Comparison of ENCODE assay signal across 25 mouse cellular contexts in genomic region chr6:149148436-149149229, GRCm38 (mm10). TPM values are rescaled to one million over a fixed set of nuclear protein-coding genes. Genes with fewer than 3 reads are reported as not detected.
A peak's percentile ranks its signal among the peaks of the same experiment; 100 is the strongest.
DNase-seq lines count a peak whose midpoint lies in the region; ATAC-seq and TF ChIP-seq lines count a peak whose summit lies in the region.
"Had no signal": no experiment of that assay in that cellular context is flagged by ENCODE, and none has a peak within 500 bp of the region (broad histone marks: within the 10 kb centered on the region; RNA-seq: fewer than 3 reads in every experiment).

No protein-coding gene starts in this region.

- H3K36me3 ChIP-seq in liver, adult 2 months (ENCODE audit: control insufficient read depth, insufficient read depth, low read length) = peaks cover 62% of the 10 kb centered on the region
- H3K36me3 ChIP-seq in liver, embryonic 11.5 days (ENCODE audit: control insufficient read depth, insufficient read depth, low read length) = peaks cover 10% of the 10 kb centered on the region; the same call in 1 of the 2 replicates
- H3K36me3 ChIP-seq in intestine, postnatal 0 days (ENCODE audit: control insufficient read depth, insufficient read depth) = no peaks in the 10 kb centered on the region
- peaks cover 16% of the 10 kb centered on the region; the same call in 1 of the 2 replicates for H3K36me3 ChIP-seq in kidney, postnatal 0 days (ENCODE audit: insufficient read depth, low read length)
- peaks cover 13% of the 10 kb centered on the region for H3K36me3 ChIP-seq in stomach, embryonic 15.5 days

- peak overlapping the region; percentile 64 for H3K27ac ChIP-seq in liver, adult 2 months (replicated peaks; ENCODE audit: insufficient read depth, low read depth, low read length)
- H3K27ac ChIP-seq in liver, embryonic 11.5 days (ENCODE audit: low read depth, low read length) = no peak overlapping the region
- peak overlapping the region; percentile 81 for H3K27ac ChIP-seq in intestine, postnatal 0 days (ENCODE audit: low read depth, low read length)
- peak overlapping the region; percentile 62; the same call in 1 of the 2 replicates for H3K27ac ChIP-seq in kidney, postnatal 0 days
- H3K27ac ChIP-seq in stomach, embryonic 15.5 days = peak overlapping the region; percentile 55; the same call in 1 of the 2 replicates
- H3K27ac ChIP-seq: embryonic facial prominence, embryonic 13.5 days; heart, embryonic 15.5 days; hindbrain, embryonic 12.5 days; liver, embryonic 15.5 days had no signal

- TF ChIP-seq POLR2A in liver, adult 2 months (IDR thresholded peaks at IDR 0.05; ENCODE audit: extremely low read depth, insufficient read depth, low read length) = no peak

- TF ChIP-seq CTCF in liver, adult 2 months (IDR thresholded peaks at IDR 0.05; ENCODE audit: low read depth, low read length) = no peak
- peak; percentile 23; the same call in 1 of the 2 replicates for TF ChIP-seq CTCF in intestine, postnatal 0 days (IDR thresholded peaks at IDR 0.05; ENCODE audit: low read depth)
- peak; percentile 14; the same call in 1 of the 2 replicates for TF ChIP-seq CTCF in kidney, postnatal 0 days (IDR thresholded peaks at IDR 0.05; ENCODE audit: low read depth)

- H3K27me3 ChIP-seq in liver, adult 2 months (ENCODE audit: control insufficient read depth, insufficient read depth, low read length) = no peaks in the 10 kb centered on the region
- H3K27me3 ChIP-seq in liver, embryonic 11.5 days (replicated peaks; ENCODE audit: control insufficient read depth, insufficient read depth, low read length) = no peaks in the 10 kb centered on the region
- no peaks in the 10 kb centered on the region for H3K27me3 ChIP-seq in intestine, postnatal 0 days (replicated peaks; ENCODE audit: control insufficient read depth, insufficient read depth, low read length)
- no peaks in the 10 kb centered on the region for H3K27me3 ChIP-seq in kidney, postnatal 0 days (ENCODE audit: insufficient read depth, low read length)
- no peaks in the 10 kb centered on the region for H3K27me3 ChIP-seq in stomach, embryonic 15.5 days (replicated peaks)
- H3K27me3 ChIP-seq: embryonic facial prominence, embryonic 13.5 days; heart, embryonic 15.5 days; hindbrain, embryonic 12.5 days; liver, embryonic 15.5 days; Patski had no signal

- 49% methylated on average over 7 of the region's 7 CpGs for WGBS in liver, adult 2 months
- 78% methylated on average over 7 of the region's 7 CpGs for WGBS in liver, embryonic 11.5 days
- WGBS in intestine, postnatal 0 days = 27% methylated on average over 7 of the region's 7 CpGs
- 54% methylated on average over 7 of the region's 7 CpGs for WGBS in kidney, postnatal 0 days
- 47% methylated on average over 7 of the region's 7 CpGs for WGBS in stomach, embryonic 15.5 days

- H3K4me2 ChIP-seq in liver, embryonic 11.5 days = no peak overlapping the region
- no peak overlapping the region for H3K4me2 ChIP-seq in intestine, postnatal 0 days (replicated peaks; ENCODE audit: low read depth)
- no peak overlapping the region for H3K4me2 ChIP-seq in kidney, postnatal 0 days (ENCODE audit: low read length)
- no peak overlapping the region for H3K4me2 ChIP-seq in stomach, embryonic 15.5 days
- H3K4me2 ChIP-seq: embryonic facial prominence, embryonic 13.5 days; heart, embryonic 15.5 days; hindbrain, embryonic 12.5 days; liver, embryonic 15.5 days had no signal

- no peak overlapping the region for H3K9ac ChIP-seq in liver, adult 2 months (ENCODE audit: low read depth, low read length)
- H3K9ac ChIP-seq in liver, embryonic 11.5 days (ENCODE audit: low read depth, low read length) = no peak overlapping the region
- H3K9ac ChIP-seq in intestine, postnatal 0 days (ENCODE audit: low read depth, low read length) = no peak overlapping the region
- H3K9ac ChIP-seq in kidney, postnatal 0 days (ENCODE audit: low read depth, low read length) = no peak overlapping the region
- no peak overlapping the region for H3K9ac ChIP-seq in stomach, embryonic 15.5 days
- H3K9ac ChIP-seq: embryonic facial prominence, embryonic 13.5 days; heart, embryonic 15.5 days; hindbrain, embryonic 12.5 days; liver, embryonic 15.5 days had no signal

- H3K9me3 ChIP-seq in liver, embryonic 11.5 days (ENCODE audit: control insufficient read depth, low read length) = no peaks in the 10 kb centered on the region
- H3K9me3 ChIP-seq in intestine, postnatal 0 days (ENCODE audit: control insufficient read depth) = no peaks in the 10 kb centered on the region
- no peaks in the 10 kb centered on the region for H3K9me3 ChIP-seq in kidney, postnatal 0 days (replicated peaks; ENCODE audit: low read length)
- no peaks in the 10 kb centered on the region for H3K9me3 ChIP-seq in stomach, embryonic 15.5 days
- H3K9me3 ChIP-seq: embryonic facial prominence, embryonic 13.5 days; heart, embryonic 15.5 days; hindbrain, embryonic 12.5 days; liver, embryonic 15.5 days had no signal

- H3K79me2 ChIP-seq in liver, adult 2 months (ENCODE audit: control insufficient read depth, insufficient read depth, low read length) = no peaks in the 10 kb centered on the region

- no peak for ATAC-seq in liver, embryonic 11.5 days (replicated peaks; ENCODE audit: low FRiP score)
- peak; percentile 96 for ATAC-seq in intestine, postnatal 0 days
- ATAC-seq in kidney, postnatal 0 days (replicated peaks; ENCODE audit: low FRiP score, low read depth) = peak; percentile 93
- peak; percentile 88 for ATAC-seq in stomach, embryonic 15.5 days (ENCODE audit: insufficient read depth, low FRiP score, low read depth)
- ATAC-seq: midbrain, embryonic 16.5 days; Patski had no signal

- DNase-seq in liver, adult 2 months (ENCODE audit: extremely low read depth, low read depth, low spot score) = peak; percentile 83
- DNase-seq in liver, embryonic 11.5 days (ENCODE audit: low spot score) = no peak
- DNase-seq in kidney, postnatal 0 days (ENCODE audit: low spot score) = peak; percentile 65
- no peak for DNase-seq in testis, postnatal 14 days (ENCODE audit: low spot score)
- DNase-seq in thymus, postnatal 14 days = no peak
- no peak for DNase-seq in c-Kit-positive CD71-positive TER-119-positive erythroid progenitor cells, embryonic 14.5 days (ENCODE audit: low spot score)
- DNase-seq: cerebellum, adult 2 months; heart, adult 11 months; right cerebral cortex, postnatal 14 days; thymus, postnatal 36 days had no signal

- H3K4me3 ChIP-seq in liver, adult 2 months (ENCODE audit: insufficient read depth, low read depth, low read length) = no peak overlapping the region
- no peak overlapping the region for H3K4me3 ChIP-seq in liver, embryonic 11.5 days (ENCODE audit: low read depth, low read length)
- no peak overlapping the region for H3K4me3 ChIP-seq in intestine, postnatal 0 days (ENCODE audit: low read depth, low read length)
- no peak overlapping the region for H3K4me3 ChIP-seq in kidney, postnatal 0 days (replicated peaks; ENCODE audit: low read depth, low read length)
- H3K4me3 ChIP-seq in stomach, embryonic 15.5 days (replicated peaks) = no peak overlapping the region
- H3K4me3 ChIP-seq: embryonic facial prominence, embryonic 13.5 days; heart, embryonic 15.5 days; hindbrain, embryonic 12.5 days; liver, embryonic 15.5 days had no signal

- peaks cover 30% of the 10 kb centered on the region for H3K4me1 ChIP-seq in liver, adult 2 months (ENCODE audit: control insufficient read depth, insufficient read depth, low read length)
- H3K4me1 ChIP-seq in liver, embryonic 11.5 days (replicated peaks; ENCODE audit: control insufficient read depth, insufficient read depth, low read length) = no peaks in the 10 kb centered on the region
- no peaks in the 10 kb centered on the region for H3K4me1 ChIP-seq in intestine, postnatal 0 days (replicated peaks; ENCODE audit: control insufficient read depth, insufficient read depth, low read length)
- H3K4me1 ChIP-seq in kidney, postnatal 0 days (replicated peaks; ENCODE audit: insufficient read depth, low read length) = no peaks in the 10 kb centered on the region
- H3K4me1 ChIP-seq in stomach, embryonic 15.5 days = no peaks in the 10 kb centered on the region
- H3K4me1 ChIP-seq: embryonic facial prominence, embryonic 13.5 days; heart, embryonic 15.5 days; hindbrain, embryonic 12.5 days; liver, embryonic 15.5 days had no signal

RNA-seq across cellular contexts. Expression of gene Etfbkmt, which starts 9.0 kb away (rescaled TPM):
- total RNA-seq in liver, adult 2 months (2014; rRNA removed) = 25.3 and 31.0 TPM in 2 replicates
- 3.9 and 15.6 TPM in 2 replicates for polyA plus RNA-seq in liver, adult 2 months (2012; rRNA removed)
- polyA plus RNA-seq in liver, embryonic 11.5 days (2014; fragmentation: Nextera tagmentation; extraction: Ambion mirVana) = 14.2 and 14.9 TPM in 2 replicates
- polyA plus RNA-seq in intestine, postnatal 0 days (2015; fragmentation: Nextera tagmentation; extraction: Ambion mirVana) = 8.3 and 11.6 TPM in 2 replicates
- 22.7 and 26.0 TPM in 2 replicates for polyA plus RNA-seq in kidney, postnatal 0 days (2015; fragmentation: Nextera tagmentation; extraction: Ambion mirVana)
- polyA plus RNA-seq in stomach, embryonic 15.5 days (2015; fragmentation: Nextera tagmentation; extraction: Ambion mirVana) = 16.7 and 20.4 TPM in 2 replicates

RNA-seq across cellular contexts. Expression of gene Gm10203, which starts 18.7 kb away (rescaled TPM):
- not detected in 2 replicates for total RNA-seq in liver, adult 2 months (2014; rRNA removed)
- polyA plus RNA-seq in liver, adult 2 months (2012; rRNA removed) = not detected in 2 replicates
- polyA plus RNA-seq in liver, embryonic 11.5 days (2014; fragmentation: Nextera tagmentation; extraction: Ambion mirVana) = not detected in 2 replicates
- polyA plus RNA-seq in intestine, postnatal 0 days (2015; fragmentation: Nextera tagmentation; extraction: Ambion mirVana) = not detected in 2 replicates
- polyA plus RNA-seq in kidney, postnatal 0 days (2015; fragmentation: Nextera tagmentation; extraction: Ambion mirVana) = not detected in 2 replicates
- polyA plus RNA-seq in stomach, embryonic 15.5 days (2015; fragmentation: Nextera tagmentation; extraction: Ambion mirVana) = not detected in 2 replicates
- total RNA-seq: adrenal gland, adult 18-20 months; common myeloid progenitor, adult 5-6 weeks; left cerebral cortex, adult 18-20 months had no signal
- polyA plus RNA-seq: cerebellum, adult 2 months; embryonic facial prominence, embryonic 13.5 days; frontal cortex, adult 2 months; heart, embryonic 15.5 days; hindbrain, embryonic 12.5 days; large intestine, adult 2 months; limb, embryonic 11.5 days; liver, embryonic 15.5 days; midbrain, embryonic 16.5 days; neural tube, embryonic 11.5 days; Patski had no signal

RNA-seq across cellular contexts. Expression of gene Amn1, which starts 39.9 kb away (rescaled TPM):
- total RNA-seq in liver, adult 2 months (2014; rRNA removed) = 7.9 and 12.2 TPM in 2 replicates
- polyA plus RNA-seq in liver, adult 2 months (2012; rRNA removed) = 4.2 and 4.3 TPM in 2 replicates
- 12.8 and 14.4 TPM in 2 replicates for polyA plus RNA-seq in liver, embryonic 11.5 days (2014; fragmentation: Nextera tagmentation; extraction: Ambion mirVana)
- 17.4 and 20.5 TPM in 2 replicates for polyA plus RNA-seq in intestine, postnatal 0 days (2015; fragmentation: Nextera tagmentation; extraction: Ambion mirVana)
- 34.3 and 36.0 TPM in 2 replicates for polyA plus RNA-seq in kidney, postnatal 0 days (2015; fragmentation: Nextera tagmentation; extraction: Ambion mirVana)
- polyA plus RNA-seq in stomach, embryonic 15.5 days (2015; fragmentation: Nextera tagmentation; extraction: Ambion mirVana) = 28.2 and 28.8 TPM in 2 replicates

RNA-seq across cellular contexts. Expression of gene Dennd5b, which starts 47.2 kb away (rescaled TPM):
- 94.7 and 99.5 TPM in 2 replicates for total RNA-seq in liver, adult 2 months (2014; rRNA removed)
- polyA plus RNA-seq in liver, adult 2 months (2012; rRNA removed) = 14.8 and 19.4 TPM in 2 replicates
- polyA plus RNA-seq in liver, embryonic 11.5 days (2014; fragmentation: Nextera tagmentation; extraction: Ambion mirVana) = 11.0 and 11.3 TPM in 2 replicates
- polyA plus RNA-seq in intestine, postnatal 0 days (2015; fragmentation: Nextera tagmentation; extraction: Ambion mirVana) = 9.6 and 12.7 TPM in 2 replicates
- 4.6 and 5.0 TPM in 2 replicates for polyA plus RNA-seq in kidney, postnatal 0 days (2015; fragmentation: Nextera tagmentation; extraction: Ambion mirVana)
- polyA plus RNA-seq in stomach, embryonic 15.5 days (2015; fragmentation: Nextera tagmentation; extraction: Ambion mirVana) = 5.8 TPM in 2 replicates

Comparison
In these comparisons a context has a peak if more than half of its experiments do, and no peak if none do; other contexts are left out.
1. DNase-seq: peak in liver, adult 2 months (single experiment) and kidney, postnatal 0 days (single experiment); none in liver, embryonic 11.5 days (single experiment), testis, postnatal 14 days (single experiment), thymus, postnatal 14 days (single experiment) and c-Kit-positive CD71-positive TER-119-positive erythroid progenitor cells, embryonic 14.5 days (single experiment).